8 mouse cellular contexts compared by ENCODE assay signal in the genomic region with DNA sequence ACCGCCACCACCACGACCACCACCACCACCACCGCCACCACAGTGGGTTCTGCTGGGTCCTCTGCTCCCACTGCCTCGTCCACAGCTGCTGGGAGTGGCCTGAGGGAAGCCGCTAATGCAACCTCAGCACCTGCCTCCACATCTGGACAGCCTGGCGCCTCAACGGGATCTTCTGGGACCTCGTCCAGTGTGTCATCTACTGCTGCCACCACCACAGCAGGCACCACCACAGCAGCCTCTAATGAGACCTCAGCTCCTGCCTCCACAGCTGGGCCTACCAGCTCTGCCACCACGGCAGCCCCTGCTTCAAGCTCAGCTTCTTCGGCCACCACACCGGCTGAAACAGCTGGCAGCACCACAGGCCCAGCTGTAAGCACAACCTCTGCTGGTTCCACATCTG.
DNase-seq lines count a peak whose midpoint lies in the region.
"Not testable (repeated sequence)": the region's sequence is repeated elsewhere in the genome, so short reads cannot be mapped to it uniquely, and the experiment has no call there.

No protein-coding gene starts in this region.

- DNase-seq in T-cell, adult 2 months (ENCODE audit: low spot score): peak; percentile 31
- peak; percentile 34 for DNase-seq in cerebellum, adult 9-10 months
- peak; percentile 56 for DNase-seq in gastrocnemius, postnatal 14 days
- peak; percentile 24 for DNase-seq in kidney, adult 18-20 months
- peak; percentile 9 to 21 for DNase-seq in layer of hippocampus, postnatal 14 days (ENCODE audit: low spot score in 2 of 2)
- DNase-seq in lung, postnatal 10 days: peak; percentile 42
- DNase-seq in right cerebral cortex, postnatal 25 days: peak; percentile 43
- peak; percentile 30 to 40 for DNase-seq in thymus, postnatal 36 days

- intact Hi-C loops in gastrocnemius, postnatal 14 days (cut with DNase I; ENCODE audit: low total_unique reads): not testable (repeated sequence)

Comparison
In these comparisons a context has a peak if more than half of its experiments do, and no peak if none do; other contexts are left out.
1. Peak in every context shown above with its lines: DNase-seq.